Mouse (Mus musculus) MEL (cell line): Measurements from ENCODE around the gene Vill.

ENCODE experiments used
- CTCF ChIP-seq, 3 experiments: IDR thresholded peaks in 2 of 3; conservative IDR thresholded peaks in 1 of 3; 2 replicates each; pipeline ENCODE4 v1.5.1; 2011 to 2012; ENCODE audit warnings: low read length in 3 of 3, low read depth in 2 of 3, mild to moderate bottlenecking in 2 of 3, improper control_type of control experiment in 1 of 3, inconsistent platforms in 1 of 3, mixed read lengths in 1 of 3, moderate library complexity in 1 of 3; ENCODE audit not compliant: control insufficient read depth in 1 of 3, insufficient read depth in 1 of 3, poor library complexity in 1 of 3, severe bottlenecking in 1 of 3
- EP300 ChIP-seq, 2 experiments: IDR thresholded peaks; 2 replicates each; pipeline ENCODE4 v1.6.1; 2011; ENCODE audit warnings: improper control_type of control experiment in 2 of 2, low read length in 2 of 2, low read depth in 1 of 2, mild to moderate bottlenecking in 1 of 2
- HCFC1 ChIP-seq: IDR thresholded peaks from 2 replicates; pipeline ENCODE4 v1.6.1; 2012; ENCODE audit warnings: low read depth, mild to moderate bottlenecking, inconsistent platforms, low read length, improper control_type of control experiment, moderate library complexity
- KAT2A ChIP-seq: conservative IDR thresholded peaks from 2 replicates; pipeline ENCODE4 v1.6.1; 2012; ENCODE audit warnings: low read depth, low read length, improper control_type of control experiment, inconsistent platforms
- MAX ChIP-seq: IDR thresholded peaks from 2 replicates; pipeline ENCODE4 v1.6.1; 2011; ENCODE audit warnings: low read length, improper control_type of control experiment
- POLR2A ChIP-seq, 2 experiments: IDR thresholded peaks; 2 replicates each; pipeline ENCODE4 v1.6.1; 2011 to 2012; ENCODE audit warnings: low read length in 2 of 2, mild to moderate bottlenecking in 2 of 2, control low read depth in 1 of 2, improper control_type of control experiment in 1 of 2, low read depth in 1 of 2, moderate library complexity in 1 of 2; ENCODE audit not compliant: control insufficient read depth in 1 of 2, insufficient read depth in 1 of 2, poor library complexity in 1 of 2
- TAL1 ChIP-seq: IDR thresholded peaks from 2 replicates; pipeline ENCODE4 v1.6.1; 2012; ENCODE audit warnings: mild to moderate bottlenecking, inconsistent platforms, low read length, moderate library complexity, mixed read lengths
- TBP ChIP-seq: IDR thresholded peaks from 2 replicates; pipeline ENCODE4 v1.8.0; 2011; ENCODE audit warnings: low read depth, low read length, improper control_type of control experiment
- TCF12 ChIP-seq: IDR thresholded peaks from 2 replicates; pipeline ENCODE4 v1.6.1; 2014; ENCODE audit warnings: low read depth, mild to moderate bottlenecking, inconsistent platforms, low read length, improper control_type of control experiment, moderate library complexity

- TF ChIP-seq CTCF (IDR thresholded peaks at IDR 0.05 in 2 of 3, conservative IDR thresholded peaks at IDR 0.05 in 1 of 3; ENCODE audit: control insufficient read depth in 1 of 3, insufficient read depth in 1 of 3, low read depth in 2 of 3, low read length in 3 of 3, poor library complexity in 1 of 3, severe bottlenecking in 1 of 3) (no peak), HCFC1 (no peak), EP300 (IDR thresholded peaks at IDR 0.05; ENCODE audit: low read depth in 1 of 2, low read length in 2 of 2) (no peak), TBP (no peak), KAT2A (no peak), TCF12 (no peak), TAL1 (no peak), POLR2A (IDR thresholded peaks at IDR 0.05; ENCODE audit: control insufficient read depth in 1 of 2, insufficient read depth in 1 of 2, low read depth in 1 of 2, low read length in 2 of 2, poor library complexity in 1 of 2) (no peak), MAX (no peak)
Observed at GRCm38 (mm10) chr9:119071786-119072185, 19.2 kb downstream of the Vill start.
